Mouse (Mus musculus) ES-E14 (cell line): ENCODE data around the gene Sult5a1.

Experiments
- CHD2 ChIP-seq: IDR thresholded peaks from 2 replicates; pipeline ENCODE4 v1.6.1; 2014; ENCODE audit warnings: mild to moderate bottlenecking, low read depth, low read length, inconsistent platforms
- HCFC1 ChIP-seq: IDR thresholded peaks from 2 replicates; pipeline ENCODE4 v1.6.1; 2012; ENCODE audit warnings: low read length, inconsistent platforms, borderline replicate concordance; ENCODE audit not compliant: insufficient read depth
- MAFK ChIP-seq: IDR thresholded peaks from 2 replicates; pipeline ENCODE4 v1.6.1; 2014; ENCODE audit warnings: mild to moderate bottlenecking, low read depth, low read length, inconsistent platforms; ENCODE audit not compliant: insufficient read depth
- ZNF384 ChIP-seq: IDR thresholded peaks from 2 replicates; pipeline ENCODE4 v1.6.1; 2012; ENCODE audit warnings: low read depth, low read length, inconsistent platforms

DNA sequence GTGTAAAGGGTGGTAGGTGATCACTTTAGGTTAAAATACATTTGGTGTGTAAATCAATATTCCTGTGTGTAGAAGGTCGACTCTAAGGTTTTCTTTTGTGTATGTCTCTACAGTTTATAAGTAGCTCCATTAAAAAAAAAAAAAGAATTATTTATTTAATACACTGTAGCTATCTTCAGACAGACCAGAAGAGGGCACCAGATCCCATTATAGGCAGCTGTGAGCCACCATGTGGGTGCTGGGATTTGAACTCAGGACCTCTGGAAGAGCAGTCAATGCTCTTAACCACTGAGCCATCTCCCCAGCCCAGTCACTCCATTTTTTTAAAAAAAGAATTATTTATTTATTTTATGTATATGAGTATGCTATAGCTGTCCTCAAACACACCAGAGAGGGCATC, 50.1 kb downstream of the Sult5a1 start:
- TF ChIP-seq ZNF384 (peak; percentile 80), HCFC1 (no peak), MAFK (no peak), CHD2 (no peak)
